Mouse (Mus musculus) lung, postnatal 25 days (tissue): ENCODE measurements around the gene Sox1.

Experiments
- DNase-seq: peaks from one replicate; pipeline ENCODE4 v3.0.0; 2022; ENCODE audit warnings: low spot score

Gene Sox1

GRCm38 (mm10) chr8:12425906-12426305 lies 30.8 kb downstream of the Sox1 start:
- DNase-seq, result no peak

- no peak for DNase-seq
These were observed 32.3 kb downstream of the Sox1 start for GRCm38 (mm10) chr8:12427346-12427745.

GRCm38 (mm10) chr8:12427886-12428799 lies 33.0 kb downstream of the Sox1 start:
- no peak for DNase-seq

GRCm38 (mm10) chr8:12428931-12429330 lies 33.8 kb downstream of the Sox1 start:
- DNase-seq, result no peak

GRCm38 (mm10) chr8:12429601-12430172 lies 34.6 kb downstream of the Sox1 start:
- no peak for DNase-seq

GRCm38 (mm10) chr8:12430173-12430899 lies 35.2 kb downstream of the Sox1 start:
- DNase-seq, result no peak

GRCm38 (mm10) chr8:12430900-12431737 lies 36.0 kb downstream of the Sox1 start:
- DNase-seq, result no peak

GRCm38 (mm10) chr8:12431738-12432055 lies 36.6 kb downstream of the Sox1 start:
- DNase-seq, result no peak

GRCm38 (mm10) chr8:12432546-12432945 lies 37.5 kb downstream of the Sox1 start:
- no peak for DNase-seq

GRCm38 (mm10) chr8:12434771-12435170 lies 39.7 kb downstream of the Sox1 start:
- DNase-seq, result no peak

GRCm38 (mm10) chr8:12438021-12438420 lies 42.9 kb downstream of the Sox1 start:
- no peak for DNase-seq

- no peak for DNase-seq
These were observed 43.9 kb downstream of the Sox1 start for GRCm38 (mm10) chr8:12439044-12439443.

- no peak for DNase-seq
These were observed 44.8 kb downstream of the Sox1 start for GRCm38 (mm10) chr8:12439846-12440245.

- DNase-seq, result no peak
These were observed 45.9 kb downstream of the Sox1 start for GRCm38 (mm10) chr8:12440997-12441396.

- DNase-seq, result no peak
These were observed 50.2 kb downstream of the Sox1 start for GRCm38 (mm10) chr8:12445258-12445657.

GRCm38 (mm10) chr8:12445926-12446680 lies 51.0 kb downstream of the Sox1 start:
- DNase-seq, result no peak
